Mouse (Mus musculus) naive thymus-derived CD4-positive, alpha-beta T cell, adult 5 months (primary cell): Measurements from ENCODE around the gene Stag1. TPM values are rescaled to one million over a fixed set of nuclear protein-coding genes. Genes with fewer than 3 reads are reported as not detected.

Source experiments
- polyA plus RNA-seq: library from polyadenylated mRNA; unstranded; fragments of 100-300 nt; shearing (Covaris generic); gene quantifications from one replicate; pipeline ENCODE4 v1.2.1, GENCODE M21; 2017

Gene Stag1
- polyA plus RNA-seq: 128 TPM

DNA sequence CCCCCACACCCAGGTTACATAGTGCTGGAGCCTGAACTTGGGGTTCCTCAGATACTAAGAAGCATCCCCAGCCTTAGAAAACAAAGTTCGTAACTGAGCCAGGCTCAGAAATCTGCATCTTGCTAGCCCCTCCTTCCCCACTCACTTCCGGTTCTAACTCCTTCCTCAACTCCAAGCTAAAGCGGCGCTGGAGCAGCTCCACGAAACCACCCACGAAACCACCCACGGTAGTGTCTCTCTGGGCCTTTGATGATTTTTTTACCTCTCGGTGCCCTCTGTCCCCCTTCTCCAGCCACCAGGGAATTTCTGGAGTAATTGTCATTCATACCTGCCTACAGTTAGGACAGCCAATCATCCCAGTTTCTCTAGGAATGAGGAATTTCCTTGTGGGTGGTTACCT, at the start of gene Stag1:
Stag1 (plus strand) TSS at position 253 of the 400 bp plus-strand sequence.

DNA sequence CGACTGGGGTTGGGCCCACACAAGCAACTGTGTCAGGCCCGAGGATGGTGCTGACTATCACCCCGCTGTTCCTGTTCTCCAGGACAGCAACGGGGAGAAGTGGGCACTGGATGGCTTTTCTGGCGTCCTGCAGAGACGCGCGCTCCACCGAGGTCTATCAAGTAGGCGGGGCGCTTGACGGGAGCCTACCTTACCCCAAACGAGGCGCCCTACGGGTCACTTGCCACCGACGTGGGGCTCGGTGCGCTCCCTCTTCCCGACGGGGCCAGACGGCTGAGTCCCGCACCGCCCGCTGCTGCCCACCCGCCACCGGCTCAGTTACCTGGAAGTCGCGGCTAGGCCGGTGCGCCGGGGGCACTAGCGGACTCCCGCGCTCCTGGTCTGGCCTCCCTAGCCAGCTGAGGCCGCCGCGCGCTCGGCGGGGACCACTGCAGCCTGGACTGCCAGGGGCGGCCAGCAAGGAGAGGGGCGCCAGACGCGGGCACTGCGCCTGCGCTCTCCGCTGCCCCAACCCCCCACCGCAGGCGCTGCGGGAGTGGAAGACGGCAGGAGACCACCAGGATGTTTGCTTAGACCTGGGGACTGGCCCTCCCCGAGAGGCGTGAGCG, 26.9 kb upstream of the Stag1 start, which contains the start of gene Slc35g2:
Slc35g2 (minus strand) TSS at position 465 of the 608 bp plus-strand sequence.

Other genes starting within 250 kb of the Stag1 start
- gene Il20rb, start 111.0 kb upstream of the Stag1 start, polyA plus RNA-seq: 2.4 TPM
- gene Nck1, start 51.7 kb upstream of the Stag1 start, polyA plus RNA-seq: 117 TPM
- 0.57 TPM for gene Slc35g2, start 26.7 kb upstream of the Stag1 start, polyA plus RNA-seq